In the genomic region with DNA sequence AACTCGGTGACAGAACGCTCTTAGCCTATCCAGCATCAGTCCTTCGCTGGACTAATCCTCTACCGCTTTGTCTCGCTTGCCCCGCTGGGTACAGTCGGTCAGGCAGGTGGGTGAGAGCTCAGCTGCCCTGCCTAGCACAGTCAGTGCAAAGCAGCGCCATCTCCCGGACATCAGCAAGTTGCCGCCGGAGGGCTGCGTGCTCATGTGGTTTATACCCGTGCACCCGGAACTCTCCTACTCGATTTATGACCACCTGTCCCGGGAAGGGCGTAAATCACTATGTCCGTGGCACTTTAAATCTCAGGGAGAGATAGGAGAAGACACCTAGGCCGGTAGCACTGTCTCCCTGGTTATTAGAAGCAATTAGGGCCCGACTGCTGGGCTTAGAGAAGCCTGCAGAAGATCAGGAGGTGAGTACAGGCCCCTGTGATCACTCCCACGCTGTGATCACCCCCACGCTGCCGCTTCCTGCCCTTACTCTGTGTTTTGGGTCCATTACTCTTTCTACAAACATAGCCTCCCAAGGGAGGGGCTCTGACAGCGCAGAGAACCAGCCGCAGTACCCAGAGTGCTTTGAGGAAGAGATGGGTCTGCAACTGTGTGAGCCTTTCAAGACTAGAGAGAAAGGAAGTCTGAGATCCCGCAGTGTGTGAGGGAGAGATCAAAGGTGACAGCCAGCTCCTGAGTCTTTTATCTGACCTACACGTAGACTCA, we compare ENCODE assay signal across 7 mouse cellular contexts. TPM values are rescaled to one million over a fixed set of nuclear protein-coding genes. Genes with fewer than 3 reads are reported as not detected.
DNase-seq lines count a peak whose midpoint lies in the region; ATAC-seq and TF ChIP-seq lines count a peak whose summit lies in the region.

No protein-coding gene starts in this region.

- DNase-seq in CD4-positive, CD25-positive, alpha-beta regulatory T cell, adult 2 months (ENCODE audit: low read depth, low spot score): peak; percentile 88
- DNase-seq in MN1 (ENCODE audit: low spot score): peak; percentile 32
- peak; percentile 45 for DNase-seq in limb, embryonic 14.5 days (ENCODE audit: low spot score)
- peak; percentile 30 for DNase-seq in midbrain, postnatal 0 days (ENCODE audit: low spot score)
- peak; percentile 75 for DNase-seq in testis, postnatal 10 days (ENCODE audit: low spot score)

- H3K9me3 ChIP-seq in embryonic facial prominence, embryonic 13.5 days: no peaks in the 10 kb centered on the region
- no peaks in the 10 kb centered on the region for H3K9me3 ChIP-seq in hindbrain, embryonic 12.5 days (replicated peaks)
- no peaks in the 10 kb centered on the region for H3K9me3 ChIP-seq in limb, embryonic 14.5 days (ENCODE audit: control insufficient read depth, low read length)
- no peaks in the 10 kb centered on the region for H3K9me3 ChIP-seq in midbrain, postnatal 0 days (ENCODE audit: low read length)

- peak; percentile 62 for TF ChIP-seq CTCF in midbrain, postnatal 0 days (IDR thresholded peaks at IDR 0.05)

- H3K4me2 ChIP-seq in embryonic facial prominence, embryonic 13.5 days: 0 out of 2 replicates have a peak overlapping the region, but pooled peaks have one; percentile 11
- 0 out of 2 replicates have a peak overlapping the region, but pooled peaks have one; percentile 15 for H3K4me2 ChIP-seq in hindbrain, embryonic 12.5 days (replicated peaks)
- 0 out of 2 replicates have a peak overlapping the region, but pooled peaks have one; percentile 16 for H3K4me2 ChIP-seq in limb, embryonic 14.5 days (replicated peaks; ENCODE audit: low read depth, low read length, severe bottlenecking)
- H3K4me2 ChIP-seq in midbrain, postnatal 0 days (ENCODE audit: low read depth, low read length, poor library complexity, severe bottlenecking): no peak overlapping the region

- no peaks in the 10 kb centered on the region for H3K36me3 ChIP-seq in embryonic facial prominence, embryonic 13.5 days
- no peaks in the 10 kb centered on the region for H3K36me3 ChIP-seq in hindbrain, embryonic 12.5 days
- no peaks in the 10 kb centered on the region for H3K36me3 ChIP-seq in limb, embryonic 14.5 days (ENCODE audit: control insufficient read depth, insufficient read depth, low read length)
- H3K36me3 ChIP-seq in midbrain, postnatal 0 days (ENCODE audit: insufficient read depth, low read length): no peaks in the 10 kb centered on the region

- H3K4me3 ChIP-seq in embryonic facial prominence, embryonic 13.5 days: no peak overlapping the region
- H3K4me3 ChIP-seq in hindbrain, embryonic 12.5 days: no peak overlapping the region
- no peak overlapping the region for H3K4me3 ChIP-seq in limb, embryonic 14.5 days (replicated peaks; ENCODE audit: low read length)
- no peak overlapping the region for H3K4me3 ChIP-seq in midbrain, postnatal 0 days (ENCODE audit: low read depth, low read length)

- H3K9ac ChIP-seq in embryonic facial prominence, embryonic 13.5 days: no peak overlapping the region; the same call in 1 of the 2 replicates
- H3K9ac ChIP-seq in hindbrain, embryonic 12.5 days: no peak overlapping the region
- H3K9ac ChIP-seq in limb, embryonic 14.5 days (ENCODE audit: low read depth, low read length, severe bottlenecking): no peak overlapping the region
- no peak overlapping the region for H3K9ac ChIP-seq in midbrain, postnatal 0 days (replicated peaks; ENCODE audit: low read length, poor library complexity, severe bottlenecking)

- no peak for TF ChIP-seq POLR2A in limb, embryonic 14.5 days (IDR thresholded peaks at IDR 0.05; ENCODE audit: borderline replicate concordance, extremely low read depth, insufficient read depth, insufficient read length)

- no peaks in the 10 kb centered on the region for H3K4me1 ChIP-seq in embryonic facial prominence, embryonic 13.5 days
- no peaks in the 10 kb centered on the region for H3K4me1 ChIP-seq in hindbrain, embryonic 12.5 days
- H3K4me1 ChIP-seq in limb, embryonic 14.5 days (ENCODE audit: control insufficient read depth, insufficient read depth, low read length): no peaks in the 10 kb centered on the region
- H3K4me1 ChIP-seq in midbrain, postnatal 0 days (ENCODE audit: insufficient read depth, low read length): no peaks in the 10 kb centered on the region

- no peak overlapping the region for H3K27ac ChIP-seq in embryonic facial prominence, embryonic 13.5 days
- H3K27ac ChIP-seq in hindbrain, embryonic 12.5 days: no peak overlapping the region
- no peak overlapping the region for H3K27ac ChIP-seq in limb, embryonic 14.5 days (replicated peaks; ENCODE audit: low read depth, low read length)
- no peak overlapping the region for H3K27ac ChIP-seq in midbrain, postnatal 0 days (ENCODE audit: low read depth, low read length)

- peaks cover 17% of the 10 kb centered on the region for H3K27me3 ChIP-seq in embryonic facial prominence, embryonic 13.5 days
- no peaks in the 10 kb centered on the region; the same call in 1 of the 2 replicates for H3K27me3 ChIP-seq in hindbrain, embryonic 12.5 days
- no peaks in the 10 kb centered on the region for H3K27me3 ChIP-seq in limb, embryonic 14.5 days (ENCODE audit: control insufficient read depth, insufficient read depth, low read length)
- no peaks in the 10 kb centered on the region for H3K27me3 ChIP-seq in midbrain, postnatal 0 days (ENCODE audit: insufficient read depth, low read length)

- no peak for ATAC-seq in embryonic facial prominence, embryonic 13.5 days (ENCODE audit: insufficient number of reproducible peaks, insufficient read depth, low FRiP score, low TSS enrichment, low read depth)
- ATAC-seq in hindbrain, embryonic 12.5 days (ENCODE audit: low FRiP score): no peak
- ATAC-seq in limb, embryonic 14.5 days (ENCODE audit: low FRiP score, low read depth): no peak
- ATAC-seq in midbrain, postnatal 0 days (ENCODE audit: low FRiP score): no peak

- WGBS in embryonic facial prominence, embryonic 13.5 days: 21% methylated on average over 27 of the region's 27 CpGs
- WGBS in hindbrain, embryonic 12.5 days: 22% methylated on average over 27 of the region's 27 CpGs
- 11% methylated on average over 27 of the region's 27 CpGs for WGBS in limb, embryonic 14.5 days
- 22% methylated on average over 27 of the region's 27 CpGs for WGBS in midbrain, postnatal 0 days

RNA-seq across cellular contexts. Expression of a gene that starts 17.8 kb away (rescaled TPM):
- polyA plus RNA-seq in embryonic facial prominence, embryonic 13.5 days (2015; fragmentation: Nextera tagmentation; extraction: Ambion mirVana): 0.36 TPM in 1 of 2 replicates, not detected in the other
- polyA plus RNA-seq in hindbrain, embryonic 12.5 days (2016; fragmentation: Nextera tagmentation; extraction: Ambion mirVana): not detected in 2 replicates
- polyA plus RNA-seq in limb, embryonic 14.5 days (2012; rRNA removed): 0.13 and 0.15 TPM in 2 replicates
- polyA plus RNA-seq in limb, embryonic 14.5 days (2014; fragmentation: Nextera tagmentation; extraction: Ambion mirVana): 0.11 TPM in 1 of 2 replicates, not detected in the other
- total RNA-seq in midbrain, postnatal 0 days (2014; rRNA removed): 0.55 TPM in 1 of 2 replicates, not detected in the other
- polyA plus RNA-seq in midbrain, postnatal 0 days (2015; fragmentation: Nextera tagmentation; extraction: Ambion mirVana): 0.21 and 0.25 TPM in 2 replicates

RNA-seq across cellular contexts. Expression of a gene that starts 52.9 kb away (rescaled TPM):
- polyA plus RNA-seq in embryonic facial prominence, embryonic 13.5 days (2015; fragmentation: Nextera tagmentation; extraction: Ambion mirVana): 164 and 216 TPM in 2 replicates
- polyA plus RNA-seq in hindbrain, embryonic 12.5 days (2016; fragmentation: Nextera tagmentation; extraction: Ambion mirVana): 105 and 121 TPM in 2 replicates
- 59.9 and 68.7 TPM in 2 replicates for polyA plus RNA-seq in limb, embryonic 14.5 days (2012; rRNA removed)
- 232 and 239 TPM in 2 replicates for polyA plus RNA-seq in limb, embryonic 14.5 days (2014; fragmentation: Nextera tagmentation; extraction: Ambion mirVana)
- 46.3 and 56.1 TPM in 2 replicates for total RNA-seq in midbrain, postnatal 0 days (2014; rRNA removed)
- polyA plus RNA-seq in midbrain, postnatal 0 days (2015; fragmentation: Nextera tagmentation; extraction: Ambion mirVana): 121 and 124 TPM in 2 replicates

Comparison
In these comparisons a context has a peak if more than half of its experiments do, and no peak if none do; other contexts are left out.
1. DNase-seq: peak in every context shown above with its lines; median percentile 88 in CD4-positive, CD25-positive, alpha-beta regulatory T cell, adult 2 months; 75 in testis, postnatal 10 days; 45 in limb, embryonic 14.5 days; 32 in MN1; 30 in midbrain, postnatal 0 days.